ENCODE assay signal across 10 mouse cellular contexts in genomic region chr13:110866713-110867112, GRCm38 (mm10).
DNase-seq lines count a peak whose midpoint lies in the region; ATAC-seq lines count a peak whose summit lies in the region.
"Had no signal": no experiment of that assay in that cellular context is flagged by ENCODE, and none has a peak within 500 bp of the region (broad histone marks: within the 10 kb centered on the region; RNA-seq: fewer than 3 reads in every experiment).

No protein-coding gene starts in this region.

- H3K9ac ChIP-seq in lung, embryonic 16.5 days (ENCODE audit: low read length): no peak overlapping the region
- no peak overlapping the region for H3K9ac ChIP-seq in hindbrain, embryonic 12.5 days

- peaks cover 32% of the 10 kb centered on the region for H3K4me1 ChIP-seq in embryonic facial prominence, embryonic 10.5 days
- H3K4me1 ChIP-seq in lung, embryonic 16.5 days (replicated peaks; ENCODE audit: control insufficient read depth, insufficient read depth, low read length): no peaks in the 10 kb centered on the region
- H3K4me1 ChIP-seq in hindbrain, embryonic 12.5 days: peaks cover 1% of the 10 kb centered on the region; the same call in 1 of the 2 replicates

- ATAC-seq in lung, embryonic 16.5 days (ENCODE audit: low read depth): peak; percentile 71; the same call in 1 of the 2 replicates
- no peak for ATAC-seq in hindbrain, embryonic 12.5 days (ENCODE audit: low FRiP score)

- no peaks in the 10 kb centered on the region for H3K9me3 ChIP-seq in embryonic facial prominence, embryonic 10.5 days
- H3K9me3 ChIP-seq in lung, embryonic 16.5 days (ENCODE audit: control insufficient read depth, low read length): no peaks in the 10 kb centered on the region
- H3K9me3 ChIP-seq in hindbrain, embryonic 12.5 days (replicated peaks): no peaks in the 10 kb centered on the region
- H3K9me3 ChIP-seq: midbrain, embryonic 10.5 days had no signal

- H3K4me2 ChIP-seq in lung, embryonic 16.5 days (ENCODE audit: low read depth, low read length): no peak overlapping the region
- no peak overlapping the region for H3K4me2 ChIP-seq in hindbrain, embryonic 12.5 days (replicated peaks)

- WGBS in embryonic facial prominence, embryonic 10.5 days: 54% methylated on average over 2 of the region's 2 CpGs
- WGBS in lung, embryonic 16.5 days: 43% methylated on average over 2 of the region's 2 CpGs
- 68% methylated on average over 2 of the region's 2 CpGs for WGBS in hindbrain, embryonic 12.5 days

- peaks cover 16% of the 10 kb centered on the region for H3K27me3 ChIP-seq in embryonic facial prominence, embryonic 10.5 days (replicated peaks; ENCODE audit: low read depth, poor library complexity, severe bottlenecking)
- H3K27me3 ChIP-seq in lung, embryonic 16.5 days (ENCODE audit: control insufficient read depth, insufficient read depth, low read depth, low read length): no peaks in the 10 kb centered on the region
- H3K27me3 ChIP-seq in hindbrain, embryonic 12.5 days: no peaks in the 10 kb centered on the region

- no peak overlapping the region for H3K4me3 ChIP-seq in embryonic facial prominence, embryonic 10.5 days
- no peak overlapping the region for H3K4me3 ChIP-seq in lung, embryonic 16.5 days (ENCODE audit: low read length)
- H3K4me3 ChIP-seq in hindbrain, embryonic 12.5 days: no peak overlapping the region
- H3K4me3 ChIP-seq: midbrain, embryonic 10.5 days had no signal

- H3K27ac ChIP-seq in embryonic facial prominence, embryonic 10.5 days (replicated peaks): peak overlapping the region; percentile 31
- H3K27ac ChIP-seq in lung, embryonic 16.5 days (ENCODE audit: low read length): no peak overlapping the region
- no peak overlapping the region for H3K27ac ChIP-seq in hindbrain, embryonic 12.5 days
- H3K27ac ChIP-seq: midbrain, embryonic 10.5 days had no signal

- peak; percentile 17 for DNase-seq in heart, postnatal 4 days
- DNase-seq in heart, adult 11 months: no peak
- peak; percentile 10 for DNase-seq in R1 (ENCODE audit: low read depth, low spot score)
- DNase-seq in embryonic facial prominence, embryonic 10.5 days (ENCODE audit: low spot score): peak; percentile 16
- no peak for DNase-seq in layer of hippocampus, postnatal 36 days
- DNase-seq: gastrocnemius, postnatal 10 days; retina, postnatal 1 day had no signal

- no peaks in the 10 kb centered on the region for H3K36me3 ChIP-seq in embryonic facial prominence, embryonic 10.5 days (replicated peaks)
- H3K36me3 ChIP-seq in lung, embryonic 16.5 days (ENCODE audit: control insufficient read depth, insufficient read depth, low read length): no peaks in the 10 kb centered on the region
- H3K36me3 ChIP-seq in hindbrain, embryonic 12.5 days: no peaks in the 10 kb centered on the region
- H3K36me3 ChIP-seq: midbrain, embryonic 10.5 days had no signal

Comparison
In these comparisons a context has a peak if more than half of its experiments do, and no peak if none do; other contexts are left out.
1. DNase-seq: peak in heart, postnatal 4 days (single experiment), R1 (single experiment) and embryonic facial prominence, embryonic 10.5 days (single experiment); none in heart, adult 11 months (single experiment) and layer of hippocampus, postnatal 36 days (0 of 2).